Mouse (Mus musculus) liver, adult 2 months (tissue): ENCODE data around the gene Oprm1. TPM values are rescaled to one million over a fixed set of nuclear protein-coding genes. Genes with fewer than 3 reads are reported as not detected.

Source experiments
- DNase-seq: peaks from one replicate; pipeline ENCODE4 v3.0.0-alpha.2; 2011; ENCODE audit warnings: low read depth, low spot score; ENCODE audit errors: extremely low read depth
- H3K27ac ChIP-seq: fragments of 200-500 bp; replicated peaks from 2 replicates; pipeline ENCODE4 v1.5.1; 2012; ENCODE audit warnings: low read depth, mild to moderate bottlenecking, control low read depth, inconsistent platforms, low read length; ENCODE audit not compliant: insufficient read depth
- H3K27me3 ChIP-seq: fragments of 200-500 bp; 2 replicates; pipeline ENCODE4 v1.6.1; 2012; ENCODE audit warnings: mild to moderate bottlenecking, moderate library complexity, low read length, inconsistent platforms; ENCODE audit not compliant: control insufficient read depth, insufficient read depth
- H3K36me3 ChIP-seq: fragments of 200-500 bp; 2 replicates; pipeline ENCODE4 v1.6.1; 2012; ENCODE audit warnings: low read length, inconsistent platforms; ENCODE audit not compliant: control insufficient read depth, insufficient read depth
- H3K4me1 ChIP-seq: fragments of 200-500 bp; 2 replicates; pipeline ENCODE4 v1.6.1; 2011; ENCODE audit warnings: low read length; ENCODE audit not compliant: control insufficient read depth, insufficient read depth
- H3K4me3 ChIP-seq: fragments of 200-500 bp; 2 replicates; pipeline ENCODE4 v1.5.1; 2011; ENCODE audit warnings: low read depth, mild to moderate bottlenecking, control low read depth, low read length, moderate library complexity; ENCODE audit not compliant: insufficient read depth
- H3K79me2 ChIP-seq: fragments of 200-500 bp; 2 replicates; pipeline ENCODE4 v1.6.1; 2012; ENCODE audit warnings: inconsistent platforms, mild to moderate bottlenecking, low read length, moderate library complexity; ENCODE audit not compliant: control insufficient read depth, insufficient read depth
- H3K9ac ChIP-seq: fragments of 200-500 bp; 2 replicates; pipeline ENCODE4 v1.6.1; 2012; ENCODE audit warnings: low read depth, mild to moderate bottlenecking, control low read depth, inconsistent platforms, low read length
- CTCF ChIP-seq: fragments of 200-500 bp; IDR thresholded peaks from 2 replicates; pipeline ENCODE4 v1.5.1; 2011; ENCODE audit warnings: low read depth, low read length, control low read depth
- POLR2A ChIP-seq: fragments of 200-500 bp; IDR thresholded peaks from 2 replicates; pipeline ENCODE4 v1.6.1; 2011; ENCODE audit warnings: low read length, control low read depth; ENCODE audit not compliant: insufficient read depth; ENCODE audit errors: extremely low read depth
- WGBS: fragments of 180-500 bp; shearing (Covaris S2); methylation state at CpG from one replicate; pipeline ENCODE4 v1.1.7; 2018; 5-methylcytosine and 5-hydroxymethylcytosine counted together
- polyA plus RNA-seq: library from polyadenylated mRNA; depleted of rRNA; stranded (reverse); fragments of >200 nt; gene quantifications from 2 replicates; pipeline ENCODE4 v1.2.3, GENCODE M21; 2012
- total RNA-seq: library from RNA; depleted of rRNA; stranded (reverse); fragments of >200 nt; gene quantifications from 2 replicates; pipeline ENCODE4 v1.2.3, GENCODE M21; 2014

Gene Oprm1
- total and polyA plus RNA-seq, 2 experiments: not detected

DNA sequence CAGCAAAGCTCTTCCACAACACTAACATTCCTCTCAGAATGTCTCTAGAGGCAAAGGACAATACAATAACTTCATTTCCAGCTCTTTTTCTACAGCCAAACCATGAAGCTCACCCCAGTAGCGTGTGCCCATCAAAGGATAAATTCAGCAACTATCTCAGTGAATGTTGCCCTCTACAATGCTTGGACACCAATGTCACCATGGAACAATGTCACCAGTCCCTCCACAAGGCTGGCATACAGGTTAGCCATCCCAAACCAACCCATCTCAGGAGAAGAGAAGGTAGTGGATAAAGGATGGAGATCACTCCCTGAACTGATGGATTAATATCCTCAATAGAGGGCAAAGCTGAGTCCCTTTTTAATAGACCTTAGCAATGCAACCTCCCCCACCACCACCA lies 220.4 kb downstream of the Oprm1 start:
- Histone ChIP-seq H3K27ac (no peak overlapping the region), H3K4me3 (no peak overlapping the region), H3K27me3 (no peaks in the 10 kb centered on the region), H3K36me3 (no peaks in the 10 kb centered on the region), H3K4me1 (no peaks in the 10 kb centered on the region), H3K79me2 (no peaks in the 10 kb centered on the region), H3K9ac (no peak overlapping the region)
- no peak for DNase-seq
- no peak for TF ChIP-seq POLR2A
- no peak for TF ChIP-seq CTCF
- 93% methylated on average over 1 of the region's 1 CpGs for WGBS

DNA sequence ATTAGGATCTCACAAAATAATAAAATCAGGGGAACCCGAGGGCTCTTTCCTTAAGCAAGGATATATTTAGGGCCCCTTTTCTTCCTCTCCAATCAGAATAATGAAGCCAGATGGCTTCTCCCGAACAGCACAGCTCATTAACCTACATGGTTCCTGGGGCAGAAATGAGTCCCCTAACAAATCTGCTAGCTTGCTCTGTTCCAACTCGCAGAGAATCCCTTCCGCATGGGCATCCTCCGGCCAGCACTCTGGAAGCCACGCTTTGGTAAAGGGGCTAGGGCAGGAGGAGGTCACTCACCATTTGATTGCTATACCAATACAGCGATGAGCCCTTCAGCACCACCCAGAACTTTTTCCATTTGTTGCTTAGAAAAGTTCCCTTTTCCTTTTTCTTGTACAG lies 220.9 kb downstream of the Oprm1 start:
- no peak overlapping the region for H3K27ac ChIP-seq
- no peaks in the 10 kb centered on the region for H3K27me3 ChIP-seq
- no peak for DNase-seq
- no peaks in the 10 kb centered on the region for H3K79me2 ChIP-seq
- TF ChIP-seq CTCF: no peak
- no peak for TF ChIP-seq POLR2A
- no peaks in the 10 kb centered on the region for H3K4me1 ChIP-seq
- no peaks in the 10 kb centered on the region for H3K36me3 ChIP-seq
- no peak overlapping the region for H3K9ac ChIP-seq
- 84% methylated on average over 7 of the region's 7 CpGs for WGBS
- H3K4me3 ChIP-seq: no peak overlapping the region

DNA sequence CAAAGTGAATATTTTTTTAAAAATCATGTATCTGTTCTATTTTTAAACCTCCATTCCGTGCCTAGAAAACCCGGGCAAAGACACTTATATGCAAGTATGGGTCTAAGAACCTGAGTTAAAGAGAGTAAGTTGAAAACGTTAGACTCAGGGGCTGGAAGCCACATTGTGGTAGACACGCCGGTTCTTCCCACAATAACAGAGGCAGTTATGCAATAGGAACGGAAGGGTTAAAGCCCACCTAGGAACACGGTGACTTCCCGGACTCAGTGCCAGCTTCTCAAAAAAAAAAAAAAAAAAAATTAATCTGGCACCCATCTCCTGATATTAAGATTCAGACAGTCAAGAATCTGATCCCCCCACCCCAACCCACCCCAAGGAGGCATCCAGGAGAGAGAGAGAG lies 221.5 kb downstream of the Oprm1 start:
- no peak for DNase-seq
- Histone ChIP-seq H3K4me3 (no peak overlapping the region), H3K79me2 (no peaks in the 10 kb centered on the region), H3K9ac (no peak overlapping the region), H3K27ac (no peak overlapping the region), H3K36me3 (no peaks in the 10 kb centered on the region), H3K27me3 (no peaks in the 10 kb centered on the region), H3K4me1 (no peaks in the 10 kb centered on the region)
- TF ChIP-seq CTCF (no peak), POLR2A (no peak)
- WGBS: 57% methylated on average over 8 of the region's 8 CpGs

DNA sequence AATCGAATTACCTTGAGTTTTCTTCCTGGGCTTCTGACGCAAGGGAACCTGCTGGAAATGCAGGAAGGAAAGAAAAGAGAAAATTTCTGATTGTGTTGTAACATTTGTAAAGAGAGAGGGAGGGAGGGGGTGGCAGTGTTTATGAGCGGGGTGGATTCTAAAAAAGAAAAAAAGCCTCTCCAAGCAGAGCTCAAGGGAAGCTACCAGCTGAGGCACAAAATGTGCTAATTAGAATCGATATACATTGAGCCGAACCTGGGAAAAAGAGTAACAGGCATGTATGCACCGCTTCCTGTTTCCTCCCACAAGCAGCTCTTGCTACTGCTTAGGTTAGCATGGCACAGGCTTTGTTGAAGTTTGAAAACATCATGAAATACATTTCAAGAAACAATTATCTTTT lies 221.9 kb downstream of the Oprm1 start:
- Histone ChIP-seq H3K4me3 (no peak overlapping the region), H3K79me2 (no peaks in the 10 kb centered on the region), H3K4me1 (no peaks in the 10 kb centered on the region), H3K9ac (no peak overlapping the region), H3K27ac (no peak overlapping the region), H3K36me3 (no peaks in the 10 kb centered on the region), H3K27me3 (no peaks in the 10 kb centered on the region)
- WGBS: 45% methylated on average over 6 of the region's 6 CpGs
- TF ChIP-seq POLR2A (no peak), CTCF (no peak)
- DNase-seq: no peak

DNA sequence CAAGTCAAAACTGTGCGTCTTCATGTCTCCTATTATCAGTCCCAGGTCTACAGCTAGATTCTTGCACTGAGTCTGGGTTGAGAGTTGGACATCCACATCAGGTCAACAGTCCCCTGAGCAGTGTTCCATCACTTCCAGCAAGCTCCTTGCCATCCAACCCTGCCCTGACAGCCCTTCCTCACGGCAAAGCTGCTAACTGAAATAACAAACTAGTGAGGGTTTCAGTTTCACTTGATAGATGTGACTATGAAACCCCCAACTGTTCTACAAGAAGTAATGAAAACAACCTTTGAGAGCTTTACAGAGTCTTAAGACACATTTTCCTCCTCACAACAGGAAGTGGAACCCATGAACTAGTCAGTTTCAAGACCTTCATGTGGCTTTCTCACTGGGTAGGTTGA lies 224.4 kb downstream of the Oprm1 start:
- no peaks in the 10 kb centered on the region for H3K79me2 ChIP-seq
- no peaks in the 10 kb centered on the region for H3K27me3 ChIP-seq
- H3K4me1 ChIP-seq: no peaks in the 10 kb centered on the region
- WGBS: 83% methylated on average over 2 of the region's 2 CpGs
- H3K27ac ChIP-seq: no peak overlapping the region
- peak; percentile 12 for DNase-seq
- no peaks in the 10 kb centered on the region for H3K36me3 ChIP-seq
- no peak overlapping the region for H3K9ac ChIP-seq
- no peak overlapping the region for H3K4me3 ChIP-seq
- no peak for TF ChIP-seq POLR2A
- TF ChIP-seq CTCF: no peak

DNA sequence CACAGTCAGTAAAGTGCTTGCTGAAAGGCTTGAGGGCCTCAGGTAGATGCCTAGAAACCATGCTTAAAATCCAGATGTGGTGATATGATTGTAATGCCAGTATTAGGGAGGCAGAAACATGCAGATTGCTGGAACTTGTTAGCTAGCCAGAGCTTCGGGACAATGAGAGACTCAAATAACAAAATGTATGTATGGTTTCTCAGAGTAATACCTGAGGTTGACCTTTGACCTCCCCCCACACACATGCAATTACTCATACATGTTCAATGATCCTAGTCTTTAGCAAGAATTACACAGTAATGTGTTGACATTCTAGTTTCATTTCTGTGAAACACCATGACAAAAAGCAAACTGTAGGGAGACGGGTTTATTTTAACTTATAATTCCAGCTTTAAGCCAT lies 225.1 kb downstream of the Oprm1 start:
- 96% methylated on average over 2 of the region's 2 CpGs for WGBS
- DNase-seq: no peak
- Histone ChIP-seq H3K36me3 (no peaks in the 10 kb centered on the region), H3K27me3 (no peaks in the 10 kb centered on the region), H3K9ac (no peak overlapping the region), H3K79me2 (no peaks in the 10 kb centered on the region), H3K4me3 (no peak overlapping the region), H3K4me1 (no peaks in the 10 kb centered on the region), H3K27ac (no peak overlapping the region)
- no peak for TF ChIP-seq POLR2A
- TF ChIP-seq CTCF: no peak
